Mouse (Mus musculus) skeletal muscle tissue, adult 2 months (tissue): ENCODE data around the gene Slc9a6.

ENCODE experiments used
- DNase-seq: peaks from one replicate; pipeline ENCODE4 v3.0.0-alpha.2; 2012; ENCODE audit warnings: low read depth, low spot score

Slc9a6 gene

DNA sequence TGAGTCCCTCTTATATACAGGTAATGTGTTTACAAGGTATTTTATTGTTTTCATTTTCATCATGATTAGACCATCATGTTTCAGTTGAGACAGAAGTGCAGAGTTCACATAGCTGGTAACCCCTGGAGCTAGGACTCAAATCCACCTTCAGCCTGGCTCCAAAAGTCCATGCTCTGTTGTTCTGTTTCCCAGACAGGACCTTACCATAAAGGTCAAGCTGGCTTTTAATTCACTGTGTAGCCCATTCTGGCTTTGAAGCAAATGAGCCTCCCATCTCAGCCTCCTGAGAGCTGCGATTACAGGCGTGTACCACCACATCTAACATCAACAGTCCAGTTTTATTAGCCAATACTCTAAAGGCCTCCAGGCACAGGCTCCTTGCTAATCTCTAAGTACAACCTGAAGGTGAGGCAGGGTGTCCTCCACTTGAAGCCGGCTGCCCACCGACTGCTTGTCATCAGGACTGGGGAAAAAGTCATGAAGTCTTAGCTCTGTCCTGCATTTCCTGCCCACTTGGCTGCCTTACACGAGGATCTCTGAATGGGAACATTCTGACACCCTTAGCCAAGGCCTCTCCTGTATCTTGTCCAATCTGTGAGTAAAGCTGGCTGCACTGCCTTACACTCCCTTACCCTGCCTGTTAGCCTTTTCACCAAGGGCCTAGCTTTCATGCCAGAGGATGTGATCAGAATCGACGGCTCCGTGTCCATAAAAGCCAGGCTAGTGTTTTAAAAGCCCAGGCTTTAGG is 55.8 kb downstream of the Slc9a6 start:
- peak; percentile 55 for DNase-seq

DNA sequence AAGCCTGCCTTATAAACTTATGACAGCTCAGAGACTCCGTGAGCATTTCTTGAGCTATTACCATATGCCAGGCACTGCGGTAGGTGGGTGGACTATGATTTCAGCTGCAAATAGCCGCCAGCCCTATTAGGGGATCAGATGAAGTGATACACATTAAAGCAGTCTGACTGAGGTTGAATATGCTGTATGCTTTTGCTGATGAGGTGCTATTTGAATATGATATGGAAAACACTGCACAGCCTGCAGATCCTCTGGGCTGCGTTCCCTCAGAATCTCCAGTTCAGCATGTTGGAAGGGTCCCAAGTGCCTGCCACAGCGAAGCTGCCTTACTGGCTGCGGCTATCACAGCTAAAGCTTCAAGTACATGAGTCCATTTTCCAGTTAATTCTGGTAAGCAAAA is 57.7 kb downstream of the Slc9a6 start:
- no peak for DNase-seq

DNA sequence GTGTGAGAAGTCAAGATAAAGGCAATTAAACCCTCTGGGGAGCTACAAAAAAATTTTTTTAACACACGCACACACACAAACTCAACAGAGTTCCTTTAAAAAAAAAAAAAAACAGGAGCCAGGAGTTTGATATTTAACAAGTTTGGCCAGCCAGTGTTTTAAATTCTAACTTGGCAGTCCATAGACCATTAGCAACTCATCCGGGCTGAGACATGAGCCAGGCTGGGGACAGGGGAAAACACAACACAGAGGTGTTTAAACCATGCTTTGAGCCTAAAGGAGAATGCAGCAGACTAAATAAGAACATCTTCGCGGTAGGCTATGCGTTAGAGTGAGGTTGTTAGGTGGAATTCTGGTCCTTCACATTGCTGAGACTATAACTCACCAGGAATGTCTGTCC is 58.5 kb downstream of the Slc9a6 start:
- DNase-seq: no peak

DNA sequence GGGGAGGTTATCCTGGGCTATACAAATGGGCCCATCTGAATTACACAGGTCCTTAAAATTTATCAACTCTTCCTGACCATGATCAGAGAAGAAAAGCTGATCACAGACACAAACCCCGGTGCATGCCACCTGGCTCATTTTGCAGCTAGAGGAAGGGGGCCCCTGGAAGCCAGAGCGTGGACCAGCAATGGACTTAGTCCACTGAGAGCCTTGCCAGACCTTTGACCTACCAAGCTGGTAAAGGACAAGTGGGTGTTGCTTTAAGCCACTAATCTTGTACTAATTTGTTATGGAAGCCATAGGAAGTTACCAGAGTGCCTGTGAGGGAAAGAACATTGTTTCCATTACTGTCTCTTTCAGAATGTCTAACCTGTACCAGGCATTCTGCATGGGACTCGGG is 58.9 kb downstream of the Slc9a6 start:
- no peak for DNase-seq

- DNase-seq: no peak
Observed at GRCm38 (mm10) chrX:56675556-56675955, 66.0 kb downstream of the Slc9a6 start.

- no peak for DNase-seq
Observed at GRCm38 (mm10) chrX:56677736-56678135, 68.2 kb downstream of the Slc9a6 start.

GRCm38 (mm10) chrX:56679066-56679465 is 69.5 kb downstream of the Slc9a6 start:
- no peak for DNase-seq

DNA sequence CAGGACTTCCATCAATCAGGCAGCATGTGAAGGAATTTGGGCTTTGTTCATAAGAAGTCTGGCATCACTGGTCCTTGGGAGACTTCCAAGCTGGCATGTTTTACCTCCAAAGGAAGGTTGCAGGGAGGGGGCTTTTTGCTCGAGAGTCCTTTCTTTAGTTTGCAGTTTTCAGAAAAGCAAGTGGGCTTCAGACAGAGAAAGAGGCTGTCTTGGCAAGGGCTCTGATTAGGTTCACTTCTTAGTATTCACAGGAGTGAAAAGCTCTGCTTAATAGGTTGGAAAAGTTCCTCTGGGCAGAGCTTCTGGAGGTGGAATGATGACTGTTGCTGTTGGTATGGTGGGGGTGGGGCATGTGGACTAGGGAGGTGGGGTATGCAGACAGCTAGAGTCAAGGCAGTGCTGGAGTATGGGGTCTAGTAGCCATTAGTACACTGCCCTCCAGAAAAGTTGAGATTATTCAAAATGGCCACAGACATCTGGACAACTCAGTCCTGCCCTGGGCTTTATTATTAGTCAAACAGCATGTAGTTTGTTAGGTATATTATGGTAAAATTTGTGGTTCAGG is 72.7 kb downstream of the Slc9a6 start:
- no peak for DNase-seq

- peak; percentile 38 for DNase-seq
Observed at GRCm38 (mm10) chrX:56683521-56683920, 74.0 kb downstream of the Slc9a6 start.

GRCm38 (mm10) chrX:56692554-56692953 is 83.0 kb downstream of the Slc9a6 start:
- no peak for DNase-seq

DNA sequence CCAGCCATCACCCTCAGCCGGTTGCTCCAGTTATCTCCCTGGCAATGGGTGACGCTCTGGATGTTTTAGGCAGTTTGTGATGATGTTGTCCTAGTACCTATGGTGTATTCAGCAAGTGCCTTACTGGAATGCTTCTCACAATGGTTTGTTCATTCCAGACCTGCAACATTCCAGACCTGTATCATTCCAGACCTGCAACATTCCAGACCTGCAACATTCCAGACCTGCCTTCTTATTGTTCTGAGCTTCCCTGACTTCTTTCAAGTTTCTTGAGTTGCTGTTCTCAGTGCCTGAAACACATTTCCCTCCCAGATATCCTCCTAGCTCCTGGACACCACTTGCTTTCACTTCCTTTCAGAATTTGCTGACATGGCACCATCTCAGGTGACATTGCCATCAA is 85.0 kb downstream of the Slc9a6 start:
- DNase-seq: no peak

DNA sequence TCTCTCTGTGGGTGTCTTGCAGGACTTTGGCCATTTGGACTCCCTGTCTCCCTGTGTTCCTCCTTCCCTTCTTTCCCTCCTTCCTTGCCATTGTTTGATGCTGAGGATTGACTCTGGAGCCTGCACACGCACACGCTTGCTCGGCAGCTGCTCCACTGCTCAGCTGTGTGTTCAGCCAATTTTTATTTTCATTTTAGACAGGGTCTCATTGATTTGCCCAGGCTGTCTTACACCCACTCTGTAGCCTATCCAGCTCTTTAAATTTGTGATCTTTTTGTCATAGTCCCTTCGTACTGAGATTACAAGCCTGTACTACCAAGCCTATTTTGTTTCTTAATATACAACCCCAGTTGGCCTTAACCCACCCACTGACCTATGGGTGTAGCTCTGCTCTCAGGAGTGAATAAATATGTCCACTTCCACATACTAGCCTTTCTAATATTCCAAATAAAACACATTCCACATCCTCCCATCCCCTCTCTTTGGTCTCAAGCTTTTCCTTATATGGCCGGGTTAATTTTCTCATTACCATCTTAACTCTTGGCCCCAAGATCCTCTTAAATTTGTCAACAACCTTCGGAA is 87.7 kb downstream of the Slc9a6 start:
- DNase-seq: no peak

GRCm38 (mm10) chrX:56697886-56698285 is 88.3 kb downstream of the Slc9a6 start:
- no peak for DNase-seq

GRCm38 (mm10) chrX:56701261-56701660 is 91.7 kb downstream of the Slc9a6 start:
- no peak for DNase-seq

DNA sequence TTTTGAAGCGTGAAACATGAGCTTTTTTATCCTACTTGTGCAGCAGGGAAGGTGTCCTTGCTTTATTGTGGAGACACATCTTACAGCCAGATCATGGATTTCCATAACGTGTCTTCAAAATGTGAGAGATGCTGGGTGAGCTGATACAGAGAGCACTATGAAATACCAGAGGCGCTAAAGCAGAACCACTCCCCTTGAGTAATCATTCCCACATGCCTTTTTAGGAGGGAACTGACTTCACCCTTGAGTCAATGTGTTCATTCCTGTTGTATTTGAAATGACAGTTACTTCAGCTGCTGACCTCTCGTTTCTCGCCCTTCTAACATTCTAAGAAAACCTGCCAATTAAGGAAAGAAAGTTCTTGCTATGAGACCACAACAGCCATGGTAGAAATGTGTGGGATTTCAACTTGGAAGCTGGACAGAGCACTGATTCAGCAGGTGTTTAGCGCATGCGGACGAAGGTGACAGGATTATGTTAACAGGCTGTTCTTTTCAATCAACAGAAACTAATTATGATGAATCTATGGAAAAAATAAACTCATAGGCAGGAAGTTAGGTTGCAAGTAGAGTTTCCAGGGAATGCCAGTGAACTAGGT is 94.5 kb downstream of the Slc9a6 start:
- DNase-seq: peak; percentile 5

GRCm38 (mm10) chrX:56708592-56709370 is 99.2 kb downstream of the Slc9a6 start:
- no peak for DNase-seq

- no peak for DNase-seq
Observed at GRCm38 (mm10) chrX:56710522-56710921, 101.0 kb downstream of the Slc9a6 start.

DNA sequence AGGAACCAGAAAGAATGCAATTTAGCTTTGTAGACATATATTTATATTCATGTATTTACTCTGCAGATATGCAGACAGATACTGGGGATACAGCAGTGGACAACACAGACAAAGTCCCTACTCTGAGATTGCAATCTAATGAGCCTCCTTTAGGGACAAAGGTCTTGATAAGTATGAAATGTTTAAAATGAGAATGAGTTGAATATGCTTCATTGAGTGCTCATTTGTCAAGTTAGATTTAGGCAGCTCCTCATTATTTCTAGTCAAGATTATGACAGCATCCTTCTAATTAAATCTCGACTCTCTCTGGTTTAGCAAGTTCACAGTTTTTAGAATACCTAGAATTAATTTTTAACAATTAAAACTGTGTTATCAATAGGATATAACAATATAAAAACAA is 103.1 kb downstream of the Slc9a6 start:
- DNase-seq: no peak
